13 mouse cellular contexts compared by ENCODE assay signal in genomic region chr6:113600543-113601139, GRCm38 (mm10). TPM values are rescaled to one million over a fixed set of nuclear protein-coding genes. Genes with fewer than 3 reads are reported as not detected.
A peak's percentile ranks its signal among the peaks of the same experiment; 100 is the strongest.
DNase-seq lines count a peak whose midpoint lies in the region; ATAC-seq and TF ChIP-seq lines count a peak whose summit lies in the region.
"Had no signal": no experiment of that assay in that cellular context is flagged by ENCODE, and none has a peak within 500 bp of the region (broad histone marks: within the 10 kb centered on the region; RNA-seq: fewer than 3 reads in every experiment).

Gene Fancd2os (minus strand): TSS chr6:113600715.

- H3K9ac ChIP-seq in hindbrain, embryonic 11.5 days (ENCODE audit: low read depth, low read length) = no peak within 1 kb of the TSS
- H3K9ac ChIP-seq in hindbrain, postnatal 0 days (replicated peaks; ENCODE audit: low read length) = no peak within 1 kb of the TSS
- H3K9ac ChIP-seq: liver, embryonic 15.5 days had no signal

- no peaks in the 10 kb centered on the region for H3K9me3 ChIP-seq in hindbrain, embryonic 11.5 days (ENCODE audit: control insufficient read depth, low read length)
- H3K9me3 ChIP-seq in hindbrain, postnatal 0 days (ENCODE audit: low read length) = no peaks in the 10 kb centered on the region
- H3K9me3 ChIP-seq in E14TG2a.4 (ENCODE audit: low read length) = no peaks in the 10 kb centered on the region
- H3K9me3 ChIP-seq: G1E; liver, embryonic 15.5 days had no signal

- no peaks in the 10 kb centered on the region for H3K36me3 ChIP-seq in hindbrain, embryonic 11.5 days (ENCODE audit: control insufficient read depth, insufficient read depth, low read length)
- no peaks in the 10 kb centered on the region for H3K36me3 ChIP-seq in hindbrain, postnatal 0 days (ENCODE audit: insufficient read depth, low read length)
- H3K36me3 ChIP-seq in E14TG2a.4 (ENCODE audit: insufficient read depth, low read length) = peaks cover 33% of the 10 kb centered on the region

- TF ChIP-seq CTCF in hindbrain, postnatal 0 days (IDR thresholded peaks at IDR 0.05; ENCODE audit: low read depth) = no peak
- TF ChIP-seq CTCF in E14TG2a.4 (conservative IDR thresholded peaks at IDR 0.05; ENCODE audit: low read length) = no peak

- no peak for ATAC-seq in hindbrain, embryonic 11.5 days (ENCODE audit: low FRiP score)
- no peak for ATAC-seq in hindbrain, postnatal 0 days
- no peak for ATAC-seq in megakaryocyte, adult 5-6 weeks (ENCODE audit: poor library complexity, severe bottlenecking)

- peak; percentile 22 for DNase-seq in hindbrain, embryonic 11.5 days (ENCODE audit: low spot score)
- DNase-seq in hindbrain, postnatal 0 days (ENCODE audit: low spot score) = no peak
- peak; percentile 92 for DNase-seq in ZHBTc4 (ENCODE audit: low read depth, low spot score)
- peak; percentile 7 to 19 for DNase-seq in kidney, postnatal 4 days
- no peak for DNase-seq in frontal cortex, postnatal 25 days (ENCODE audit: low spot score in 2 of 2)
- no peak for DNase-seq in gastrocnemius, adult 8-10 months (ENCODE audit: low spot score in 2 of 2)
- DNase-seq: thymus, postnatal 25 days had no signal

- H3K4me2 ChIP-seq in hindbrain, embryonic 11.5 days (replicated peaks; ENCODE audit: low read depth, low read length) = 0 out of 2 replicates have a peak within 1 kb of the TSS, but pooled peaks have one; percentile 11
- no peak within 1 kb of the TSS for H3K4me2 ChIP-seq in hindbrain, postnatal 0 days (ENCODE audit: low read depth, low read length)
- H3K4me2 ChIP-seq: liver, embryonic 15.5 days had no signal

- WGBS in hindbrain, embryonic 11.5 days = 39% methylated on average over 22 of the region's 23 CpGs
- WGBS in hindbrain, postnatal 0 days = 32% methylated on average over 23 of the region's 23 CpGs

- no peak within 1 kb of the TSS for H3K27ac ChIP-seq in hindbrain, embryonic 11.5 days (ENCODE audit: low read depth, low read length)
- no peak within 1 kb of the TSS for H3K27ac ChIP-seq in hindbrain, postnatal 0 days
- H3K27ac ChIP-seq: liver, embryonic 15.5 days had no signal

- H3K27me3 ChIP-seq in hindbrain, embryonic 11.5 days (ENCODE audit: control insufficient read depth, insufficient read depth, low read length) = no peaks in the 10 kb centered on the region
- H3K27me3 ChIP-seq in hindbrain, postnatal 0 days (ENCODE audit: insufficient read depth, low read length) = no peaks in the 10 kb centered on the region
- no peaks in the 10 kb centered on the region for H3K27me3 ChIP-seq in E14TG2a.4 (ENCODE audit: insufficient read depth, low read length)
- H3K27me3 ChIP-seq: liver, embryonic 15.5 days had no signal

- H3K4me3 ChIP-seq in hindbrain, embryonic 11.5 days (ENCODE audit: low read depth, low read length) = no peak within 1 kb of the TSS
- H3K4me3 ChIP-seq in hindbrain, postnatal 0 days (ENCODE audit: low read length) = no peak within 1 kb of the TSS
- peak within 1 kb of the TSS; percentile 68 for H3K4me3 ChIP-seq in E14TG2a.4 (replicated peaks; ENCODE audit: low read length)
- H3K4me3 ChIP-seq: liver, embryonic 15.5 days had no signal

- H3K4me1 ChIP-seq in hindbrain, embryonic 11.5 days (replicated peaks; ENCODE audit: control insufficient read depth, insufficient read depth, low read length) = no peaks in the 10 kb centered on the region
- no peaks in the 10 kb centered on the region for H3K4me1 ChIP-seq in hindbrain, postnatal 0 days (ENCODE audit: insufficient read depth, low read length)
- H3K4me1 ChIP-seq in E14TG2a.4 (replicated peaks; ENCODE audit: low read depth, low read length) = peaks cover 61% of the 10 kb centered on the region

RNA-seq across cellular contexts. Expression of gene Fancd2os, which starts in this region (rescaled TPM):
- 0.45 TPM in 1 of 2 replicates, not detected in the other for polyA plus RNA-seq in hindbrain, embryonic 11.5 days (2014; fragmentation: Nextera tagmentation; extraction: Ambion mirVana)
- total RNA-seq in hindbrain, postnatal 0 days (2014; rRNA removed) = 0.54 TPM in 1 of 2 replicates, not detected in the other
- polyA plus RNA-seq in hindbrain, postnatal 0 days (2015; fragmentation: Nextera tagmentation; extraction: Ambion mirVana) = not detected in 2 replicates
- not detected for total RNA-seq in gastrocnemius, adult 8-10 months (2022)
- total RNA-seq in megakaryocyte, adult 5-6 weeks (2015) = 0.18 TPM in 1 of 2 replicates, not detected in the other
- not detected in 2 replicates for total RNA-seq in megakaryocyte, adult 5-6 weeks (2017)
- total RNA-seq: heart, postnatal 4 days; left cerebral cortex, adult 18-20 months had no signal
- polyA plus RNA-seq: G1E; liver, embryonic 15.5 days had no signal

Comparison
In these comparisons a context has a peak if more than half of its experiments do, and no peak if none do; other contexts are left out.
1. Peak in DNase-seq and H3K4me2 ChIP-seq in hindbrain, embryonic 11.5 days; RNA of the gene not detected or under 1 TPM.
2. DNase-seq: peak in ZHBTc4 (single experiment) and kidney, postnatal 4 days (2 of 2); none in hindbrain, postnatal 0 days (single experiment), frontal cortex, postnatal 25 days (0 of 2) and gastrocnemius, adult 8-10 months (0 of 2).